Mouse (Mus musculus) heart, embryonic 13.5 days (tissue): ENCODE data around the gene Crkl. TPM values are rescaled to one million over a fixed set of nuclear protein-coding genes. Genes with fewer than 3 reads are reported as not detected.

ENCODE experiments used
- ATAC-seq: fragments of 200-750 bp; cut with Nextera tagmentation; 2 replicates; pipeline ENCODE4 v1.8.0; 2017; ENCODE audit warnings: moderate TSS enrichment; ENCODE audit not compliant: insufficient number of reproducible peaks, low FRiP score, low TSS enrichment; ENCODE audit errors: extremely low read depth
- H3K27ac ChIP-seq: fragments of 300-500 bp; sonication (generic); replicated peaks from 2 replicates; pipeline ENCODE4 v1.5.1; 2015; ENCODE audit warnings: moderate library complexity, mild to moderate bottlenecking, inconsistent platforms
- H3K27me3 ChIP-seq: fragments of 300-500 bp; sonication (generic); replicated peaks from 2 replicates; pipeline ENCODE4 v1.6.1; 2015; ENCODE audit warnings: mild to moderate bottlenecking, inconsistent platforms
- H3K36me3 ChIP-seq: fragments of 300-500 bp; sonication (generic); 2 replicates; pipeline ENCODE4 v1.6.1; 2015; ENCODE audit warnings: mild to moderate bottlenecking, inconsistent platforms
- H3K4me1 ChIP-seq: fragments of 300-500 bp; sonication (generic); 2 replicates; pipeline ENCODE4 v1.6.1; 2015; ENCODE audit warnings: inconsistent platforms
- H3K4me2 ChIP-seq: fragments of 300-500 bp; sonication (generic); 2 replicates; pipeline ENCODE4 v1.6.1; 2015; ENCODE audit warnings: inconsistent platforms, mild to moderate bottlenecking, moderate library complexity
- H3K4me3 ChIP-seq: fragments of 300-500 bp; sonication (generic); 2 replicates; pipeline ENCODE4 v1.5.1; 2015; ENCODE audit warnings: moderate library complexity, mild to moderate bottlenecking, inconsistent platforms
- H3K9ac ChIP-seq: fragments of 300-500 bp; sonication (generic); 2 replicates; pipeline ENCODE4 v1.6.1; 2015; ENCODE audit warnings: inconsistent platforms, mild to moderate bottlenecking, moderate library complexity
- H3K9me3 ChIP-seq: fragments of 300-500 bp; sonication (generic); 2 replicates; pipeline ENCODE4 v1.6.1; 2016; ENCODE audit warnings: inconsistent platforms
- WGBS: fragments of 180-500 bp; shearing (Covaris S2); methylation state at CpG from one replicate; pipeline ENCODE4 v1.1.7; 2015; ENCODE audit warnings: mixed read lengths; 5-methylcytosine and 5-hydroxymethylcytosine counted together
- polyA plus RNA-seq: library from polyadenylated mRNA; unstranded; fragments of >200 nt; fragmentation: Nextera tagmentation; extraction: Ambion mirVana; gene quantifications from 2 replicates; pipeline ENCODE4 v1.2.1, GENCODE M21; 2015

Crkl gene
- polyA plus RNA-seq, result 42.8 and 46.0 TPM in 2 replicates

GRCm38 (mm10) chr16:17451541-17452372 is at the start of gene Crkl:
Gene Crkl (plus strand): TSS chr16:17451987.
- H3K27me3 ChIP-seq, result no peaks in the 10 kb centered on the region
- H3K36me3 ChIP-seq, result peaks cover 16% of the 10 kb centered on the region
- WGBS, result under 1% methylated on average over 63 of the region's 63 CpGs
- no peaks in the 10 kb centered on the region for H3K9me3 ChIP-seq
- H3K4me3 ChIP-seq, result peak within 1 kb of the TSS; percentile 94
- H3K4me1 ChIP-seq, result peaks cover 31% of the 10 kb centered on the region
- peak; percentile 95 for ATAC-seq
- peak within 1 kb of the TSS; percentile 99 for H3K27ac ChIP-seq
- peak within 1 kb of the TSS; percentile 95 for H3K4me2 ChIP-seq
- peak within 1 kb of the TSS; percentile 98 for H3K9ac ChIP-seq

DNA sequence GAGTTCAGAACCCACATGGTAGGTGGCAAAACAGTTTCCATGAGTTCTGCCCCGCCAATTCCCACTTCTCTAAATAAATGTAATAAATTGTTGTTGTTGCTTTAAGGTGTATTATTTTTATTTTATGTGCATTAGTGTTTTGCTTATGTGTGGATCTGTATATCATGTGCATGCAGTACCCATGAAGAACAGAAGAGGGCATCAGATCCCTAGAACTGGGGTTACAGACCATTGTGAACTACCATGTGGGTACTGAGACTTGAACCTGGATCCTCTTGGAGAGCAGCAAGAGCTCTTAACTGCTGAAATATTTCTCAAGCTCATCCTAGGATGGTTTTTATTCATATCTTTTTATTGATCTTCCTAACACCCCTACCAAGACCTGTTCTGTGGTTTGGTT is 48.9 kb upstream of the Crkl start:
- ATAC-seq, result no peak
- Histone ChIP-seq H3K4me2 (no peak overlapping the region), H3K9me3 (no peaks in the 10 kb centered on the region), H3K27me3 (no peaks in the 10 kb centered on the region), H3K9ac (no peak overlapping the region), H3K36me3 (peaks cover 13% of the 10 kb centered on the region), H3K4me3 (no peak overlapping the region), H3K4me1 (peaks cover 32% of the 10 kb centered on the region), H3K27ac (no peak overlapping the region)
- 53% methylated on average over 1 of the region's 1 CpGs for WGBS

DNA sequence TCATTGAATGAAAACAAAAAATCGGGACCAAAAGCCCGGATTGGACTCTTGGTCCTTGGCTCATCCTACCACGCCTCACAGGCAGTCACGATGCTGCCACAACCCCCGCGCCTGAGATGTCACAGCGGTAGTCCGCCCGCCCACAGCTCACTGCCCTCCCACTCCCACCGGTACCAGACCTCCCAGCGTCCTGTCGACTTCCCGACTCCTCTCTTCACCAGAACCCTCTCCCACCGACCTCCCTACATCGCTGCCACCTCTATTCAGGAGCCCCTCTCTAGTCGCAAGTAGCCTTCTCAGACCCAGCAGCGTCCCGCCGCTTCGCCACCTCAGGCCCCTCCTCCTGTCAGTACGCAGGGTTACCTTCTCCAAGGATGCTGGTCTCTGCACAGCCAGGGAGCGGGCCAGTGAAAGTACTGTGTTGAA is 46.5 kb upstream of the Crkl start:
- no peaks in the 10 kb centered on the region for H3K9me3 ChIP-seq
- H3K27me3 ChIP-seq, result no peaks in the 10 kb centered on the region
- peak overlapping the region; percentile 88 for H3K27ac ChIP-seq
- H3K36me3 ChIP-seq, result peaks cover 13% of the 10 kb centered on the region
- peak overlapping the region; percentile 80 for H3K4me2 ChIP-seq
- 1% methylated on average over 22 of the region's 22 CpGs for WGBS
- H3K9ac ChIP-seq, result peak overlapping the region; percentile 92
- H3K4me3 ChIP-seq, result peak overlapping the region; percentile 74
- peaks cover 37% of the 10 kb centered on the region for H3K4me1 ChIP-seq
- peak; percentile 55 for ATAC-seq

DNA sequence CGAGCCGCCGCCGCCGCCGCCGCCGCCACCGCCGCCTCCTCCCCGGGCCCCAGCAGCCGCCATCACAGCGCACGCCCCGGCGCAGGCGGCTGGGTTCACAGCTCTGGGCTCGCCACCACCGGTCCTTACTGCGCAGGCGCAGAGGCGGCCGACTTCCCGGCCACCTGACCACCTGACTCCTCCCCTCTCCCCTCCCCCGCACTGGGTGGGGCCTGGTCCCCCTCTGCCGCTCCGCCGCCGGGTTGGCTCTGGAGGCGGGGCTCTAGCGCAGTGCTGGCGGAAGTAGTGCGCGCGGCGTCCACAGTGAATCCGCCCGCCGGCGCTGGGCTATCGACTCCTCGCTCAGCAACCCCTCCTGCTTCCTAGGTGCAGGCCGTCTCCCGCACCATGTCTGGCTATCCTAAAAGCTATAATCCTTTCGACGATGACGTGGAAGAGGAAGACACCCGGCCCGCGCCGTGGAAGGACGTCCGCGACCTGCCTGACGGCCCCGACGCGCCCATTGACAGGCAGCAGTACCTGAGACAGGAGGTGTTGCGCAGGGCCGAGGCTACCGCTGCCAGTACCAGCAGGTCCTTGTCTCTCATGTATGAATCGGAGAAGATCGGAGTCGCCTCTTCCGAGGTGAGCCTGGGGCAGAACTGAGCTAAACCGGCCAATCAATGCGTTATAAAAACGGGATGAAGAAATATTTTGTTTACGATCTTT is 45.9 kb upstream of the Crkl start, which contains the start of the genes Snap29 and Pi4ka:
Gene Snap29, plus strand, starts transcription at position 251 of the 708 bp plus-strand sequence.
Gene Pi4ka, minus strand, starts transcription at position 579 of the 708 bp plus-strand sequence.
- Histone ChIP-seq H3K4me3 (peak within 1 kb of the TSS; percentile 74), H3K9me3 (no peaks in the 10 kb centered on the region), H3K36me3 (peaks cover 13% of the 10 kb centered on the region), H3K4me1 (peaks cover 40% of the 10 kb centered on the region), H3K27ac (peak within 1 kb of the TSS; percentile 88), H3K9ac (peak within 1 kb of the TSS; percentile 92), H3K27me3 (no peaks in the 10 kb centered on the region), H3K4me2 (peak within 1 kb of the TSS; percentile 80)
- WGBS, result under 1% methylated on average over 63 of the region's 69 CpGs
- ATAC-seq, result peak; percentile 96

DNA sequence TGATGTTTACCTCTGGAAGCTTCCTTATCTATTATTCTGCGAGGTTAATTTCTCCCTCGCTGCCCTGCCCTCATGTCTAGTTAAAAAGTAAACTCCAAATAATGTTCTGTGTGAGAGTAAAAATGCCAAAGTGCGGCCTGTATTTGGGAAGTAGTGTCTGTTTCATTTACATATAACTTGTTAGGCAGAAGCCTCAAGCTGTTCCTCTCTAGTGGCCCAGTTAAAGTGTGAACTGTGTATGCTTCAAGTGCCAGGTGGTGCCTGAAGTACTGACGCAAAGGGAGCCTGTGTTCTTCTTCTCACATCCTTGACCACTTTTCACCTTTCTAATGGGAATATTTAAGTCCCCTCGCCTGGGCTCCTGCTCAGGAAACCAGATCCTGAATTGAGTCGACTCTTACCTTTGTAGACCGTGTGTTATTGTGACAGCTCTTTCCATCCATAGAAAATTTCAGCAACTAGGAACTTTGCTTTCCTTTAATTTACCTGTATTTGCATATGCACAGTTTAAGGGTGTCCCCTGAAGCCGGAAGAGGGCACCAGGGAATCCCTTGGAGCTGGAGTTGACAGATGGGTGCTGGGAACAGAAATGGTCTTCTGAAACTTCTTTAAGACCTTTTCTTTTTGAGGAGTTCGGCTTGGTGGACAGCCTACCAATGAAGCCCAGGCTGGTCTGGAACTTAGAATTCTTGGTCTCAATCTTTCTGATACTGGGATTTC is 45.1 kb upstream of the Crkl start:
- WGBS, result 29% methylated on average over 9 of the region's 9 CpGs
- no peak overlapping the region; the same call in 1 of the 2 replicates for H3K27ac ChIP-seq
- no peak for ATAC-seq
- no peaks in the 10 kb centered on the region for H3K27me3 ChIP-seq
- peak overlapping the region; percentile 80 for H3K4me2 ChIP-seq
- peak overlapping the region; percentile 74 for H3K4me3 ChIP-seq
- H3K9me3 ChIP-seq, result no peaks in the 10 kb centered on the region
- H3K9ac ChIP-seq, result peak overlapping the region; percentile 88
- peaks cover 13% of the 10 kb centered on the region for H3K36me3 ChIP-seq
- peaks cover 40% of the 10 kb centered on the region for H3K4me1 ChIP-seq

DNA sequence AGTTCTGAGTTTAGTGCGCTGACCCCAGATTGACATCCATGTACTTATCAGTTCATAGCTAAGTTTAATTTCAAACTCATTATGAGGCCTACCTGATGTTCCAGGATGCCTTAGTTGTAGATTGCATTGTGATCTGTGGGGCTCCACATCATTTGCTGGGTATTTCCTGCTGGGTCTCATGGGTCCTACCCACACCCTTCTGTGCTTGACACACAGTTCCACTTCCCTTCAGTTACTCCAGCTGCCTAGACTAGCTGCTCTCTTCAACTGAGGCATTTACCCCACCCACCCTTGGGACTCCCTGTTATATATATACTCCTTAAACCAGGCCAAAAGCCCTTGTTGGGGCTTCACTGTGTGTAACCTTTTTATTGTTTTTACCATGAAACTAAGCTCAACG is 42.7 kb upstream of the Crkl start:
- Histone ChIP-seq H3K9me3 (no peaks in the 10 kb centered on the region), H3K27ac (no peak overlapping the region), H3K36me3 (no peaks in the 10 kb centered on the region), H3K4me1 (peaks cover 40% of the 10 kb centered on the region), H3K4me3 (no peak overlapping the region), H3K27me3 (no peaks in the 10 kb centered on the region), H3K9ac (no peak overlapping the region), H3K4me2 (no peak overlapping the region)
- 87% methylated on average over 2 of the region's 2 CpGs for WGBS
- no peak for ATAC-seq

GRCm38 (mm10) chr16:17410209-17410608 is 41.6 kb upstream of the Crkl start:
- H3K4me3 ChIP-seq, result no peak overlapping the region
- H3K36me3 ChIP-seq, result no peaks in the 10 kb centered on the region
- peak overlapping the region; percentile 9; the same call in 1 of the 2 replicates for H3K4me2 ChIP-seq
- peaks cover 39% of the 10 kb centered on the region for H3K4me1 ChIP-seq
- no peaks in the 10 kb centered on the region for H3K9me3 ChIP-seq
- H3K27me3 ChIP-seq, result no peaks in the 10 kb centered on the region
- no peak overlapping the region for H3K27ac ChIP-seq
- H3K9ac ChIP-seq, result no peak overlapping the region
- WGBS, result 31% methylated on average over 4 of the region's 4 CpGs
- no peak for ATAC-seq

- H3K4me2 ChIP-seq, result no peak overlapping the region
- H3K9me3 ChIP-seq, result no peaks in the 10 kb centered on the region
- H3K27me3 ChIP-seq, result no peaks in the 10 kb centered on the region
- H3K36me3 ChIP-seq, result peaks cover 72% of the 10 kb centered on the region
- no peak overlapping the region for H3K9ac ChIP-seq
- H3K4me3 ChIP-seq, result no peak overlapping the region
- H3K27ac ChIP-seq, result no peak overlapping the region
- 73% methylated on average over 3 of the region's 3 CpGs for WGBS
- H3K4me1 ChIP-seq, result no peaks in the 10 kb centered on the region
- ATAC-seq, result no peak
These were observed 28.8 kb upstream of the Crkl start for GRCm38 (mm10) chr16:17423021-17423420.

GRCm38 (mm10) chr16:17432576-17432975 is 19.2 kb upstream of the Crkl start:
- Histone ChIP-seq H3K4me1 (no peaks in the 10 kb centered on the region), H3K27ac (no peak overlapping the region), H3K9me3 (no peaks in the 10 kb centered on the region), H3K36me3 (peaks cover 31% of the 10 kb centered on the region), H3K27me3 (no peaks in the 10 kb centered on the region), H3K4me2 (no peak overlapping the region), H3K9ac (no peak overlapping the region), H3K4me3 (no peak overlapping the region)
- ATAC-seq, result no peak
- WGBS, result 64% methylated on average over 2 of the region's 2 CpGs

GRCm38 (mm10) chr16:17452373-17452715 is 557 bp downstream of the Crkl start:
- no peaks in the 10 kb centered on the region for H3K27me3 ChIP-seq
- H3K4me3 ChIP-seq, result peak overlapping the region; percentile 94
- under 1% methylated on average over 24 of the region's 24 CpGs for WGBS
- H3K9ac ChIP-seq, result peak overlapping the region; percentile 98
- H3K36me3 ChIP-seq, result peaks cover 22% of the 10 kb centered on the region
- peaks cover 36% of the 10 kb centered on the region for H3K4me1 ChIP-seq
- H3K9me3 ChIP-seq, result no peaks in the 10 kb centered on the region
- peak overlapping the region; percentile 95 for H3K4me2 ChIP-seq
- peak; percentile 38; the same call in 1 of the 2 replicates for ATAC-seq
- peak overlapping the region; percentile 99 for H3K27ac ChIP-seq

- Histone ChIP-seq H3K4me2 (no peak overlapping the region), H3K36me3 (peaks cover 56% of the 10 kb centered on the region), H3K27ac (no peak overlapping the region), H3K9ac (no peak overlapping the region), H3K4me1 (peaks cover 50% of the 10 kb centered on the region), H3K27me3 (no peaks in the 10 kb centered on the region), H3K4me3 (no peak overlapping the region), H3K9me3 (no peaks in the 10 kb centered on the region)
- no peak for ATAC-seq
- 90% methylated on average over 1 of the region's 1 CpGs for WGBS
These were observed 5.1 kb downstream of the Crkl start for GRCm38 (mm10) chr16:17456901-17457300.
